Mouse (Mus musculus): ENCODE measurements around the gene Alg6. TPM values are rescaled to one million over a fixed set of nuclear protein-coding genes. Genes with fewer than 3 reads are reported as not detected.
A peak's percentile ranks its signal among the peaks of the same experiment; 100 is the strongest.

Gene Alg6
- polyA plus RNA-seq, 1 experiment from 2014 or later, result 8.1 TPM

GRCm38 (mm10) chr4:99752426-99752825 lies 37.0 kb downstream of the Alg6 start:
- Histone ChIP-seq H3K4me1 (replicated peaks; ENCODE audit: control insufficient read depth, insufficient read depth, low read length) (no peaks in the 10 kb centered on the region), H3K27ac (ENCODE audit: low read depth, low read length) (no peak overlapping the region), H3K9ac (ENCODE audit: low read depth, low read length) (no peak overlapping the region), H3K36me3 (ENCODE audit: control insufficient read depth, insufficient read depth) (0 out of 2 replicates have a peak, but pooled peaks cover 12% of the 10 kb centered on the region), H3K9me3 (ENCODE audit: control insufficient read depth) (no peaks in the 10 kb centered on the region), H3K4me3 (ENCODE audit: low read depth, low read length) (no peak overlapping the region), H3K4me2 (replicated peaks; ENCODE audit: low read depth) (no peak overlapping the region), H3K27me3 (replicated peaks; ENCODE audit: control insufficient read depth, insufficient read depth, low read length) (no peaks in the 10 kb centered on the region)
- TF ChIP-seq CTCF (IDR thresholded peaks at IDR 0.05; ENCODE audit: low read depth), result no peak
- WGBS, result 80% methylated on average over 5 of the region's 5 CpGs
- ATAC-seq, result no peak

- Histone ChIP-seq H3K9me3 (ENCODE audit: control insufficient read depth) (no peaks in the 10 kb centered on the region), H3K36me3 (ENCODE audit: control insufficient read depth, insufficient read depth) (no peaks in the 10 kb centered on the region), H3K27ac (ENCODE audit: low read depth, low read length) (no peak overlapping the region), H3K4me2 (replicated peaks; ENCODE audit: low read depth) (no peak overlapping the region), H3K4me1 (replicated peaks; ENCODE audit: control insufficient read depth, insufficient read depth, low read length) (no peaks in the 10 kb centered on the region), H3K9ac (ENCODE audit: low read depth, low read length) (no peak overlapping the region), H3K4me3 (ENCODE audit: low read depth, low read length) (no peak overlapping the region), H3K27me3 (replicated peaks; ENCODE audit: control insufficient read depth, insufficient read depth, low read length) (no peaks in the 10 kb centered on the region)
- ATAC-seq, result no peak
- WGBS, result 58% methylated on average over 5 of the region's 5 CpGs
- TF ChIP-seq CTCF (IDR thresholded peaks at IDR 0.05; ENCODE audit: low read depth), result no peak
Observed at GRCm38 (mm10) chr4:99766303-99766702, 50.8 kb downstream of the Alg6 start.

GRCm38 (mm10) chr4:99766753-99767152 lies 51.3 kb downstream of the Alg6 start:
- H3K27ac ChIP-seq (ENCODE audit: low read depth, low read length), result no peak overlapping the region
- H3K36me3 ChIP-seq (ENCODE audit: control insufficient read depth, insufficient read depth), result no peaks in the 10 kb centered on the region
- peak; percentile 71 for TF ChIP-seq CTCF (IDR thresholded peaks at IDR 0.05; ENCODE audit: low read depth)
- ATAC-seq, result no peak
- WGBS, result 56% methylated on average over 1 of the region's 1 CpGs
- H3K4me1 ChIP-seq (replicated peaks; ENCODE audit: control insufficient read depth, insufficient read depth, low read length), result no peaks in the 10 kb centered on the region
- no peak overlapping the region for H3K4me3 ChIP-seq (ENCODE audit: low read depth, low read length)
- no peaks in the 10 kb centered on the region for H3K9me3 ChIP-seq (ENCODE audit: control insufficient read depth)
- H3K27me3 ChIP-seq (replicated peaks; ENCODE audit: control insufficient read depth, insufficient read depth, low read length), result no peaks in the 10 kb centered on the region
- no peak overlapping the region for H3K9ac ChIP-seq (ENCODE audit: low read depth, low read length)
- no peak overlapping the region for H3K4me2 ChIP-seq (replicated peaks; ENCODE audit: low read depth)

- 85% methylated on average over 5 of the region's 5 CpGs for WGBS
Observed at GRCm38 (mm10) chr4:99770555-99770954, 55.1 kb downstream of the Alg6 start.

GRCm38 (mm10) chr4:99773041-99773440 lies 57.6 kb downstream of the Alg6 start:
- Histone ChIP-seq H3K27ac (ENCODE audit: low read depth, low read length) (no peak overlapping the region), H3K4me3 (ENCODE audit: low read depth, low read length) (no peak overlapping the region), H3K4me1 (replicated peaks; ENCODE audit: control insufficient read depth, insufficient read depth, low read length) (no peaks in the 10 kb centered on the region), H3K9me3 (ENCODE audit: control insufficient read depth) (no peaks in the 10 kb centered on the region), H3K36me3 (ENCODE audit: control insufficient read depth, insufficient read depth) (no peaks in the 10 kb centered on the region), H3K9ac (ENCODE audit: low read depth, low read length) (no peak overlapping the region), H3K4me2 (replicated peaks; ENCODE audit: low read depth) (no peak overlapping the region), H3K27me3 (replicated peaks; ENCODE audit: control insufficient read depth, insufficient read depth, low read length) (no peaks in the 10 kb centered on the region)
- no peak for TF ChIP-seq CTCF (IDR thresholded peaks at IDR 0.05; ENCODE audit: low read depth)
- ATAC-seq, result no peak
- 44% methylated on average over 1 of the region's 1 CpGs for WGBS

More at GRCm38 (mm10) chr4:99770555-99770954, 55.1 kb downstream of the Alg6 start:
- Histone ChIP-seq H3K4me2 (replicated peaks; ENCODE audit: low read depth) (no peak overlapping the region), H3K9me3 (ENCODE audit: control insufficient read depth) (no peaks in the 10 kb centered on the region), H3K9ac (ENCODE audit: low read depth, low read length) (no peak overlapping the region), H3K27ac (ENCODE audit: low read depth, low read length) (no peak overlapping the region), H3K4me1 (replicated peaks; ENCODE audit: control insufficient read depth, insufficient read depth, low read length) (no peaks in the 10 kb centered on the region), H3K36me3 (ENCODE audit: control insufficient read depth, insufficient read depth) (no peaks in the 10 kb centered on the region), H3K27me3 (replicated peaks; ENCODE audit: control insufficient read depth, insufficient read depth, low read length) (no peaks in the 10 kb centered on the region), H3K4me3 (ENCODE audit: low read depth, low read length) (no peak overlapping the region)
- TF ChIP-seq CTCF (IDR thresholded peaks at IDR 0.05; ENCODE audit: low read depth), result no peak
- ATAC-seq, result no peak

- Histone ChIP-seq H3K27ac (ENCODE audit: low read depth, low read length) (no peak overlapping the region), H3K4me3 (ENCODE audit: low read depth, low read length) (no peak overlapping the region), H3K4me1 (replicated peaks; ENCODE audit: control insufficient read depth, insufficient read depth, low read length) (no peaks in the 10 kb centered on the region), H3K27me3 (replicated peaks; ENCODE audit: control insufficient read depth, insufficient read depth, low read length) (no peaks in the 10 kb centered on the region), H3K9ac (ENCODE audit: low read depth, low read length) (no peak overlapping the region), H3K4me2 (replicated peaks; ENCODE audit: low read depth) (no peak overlapping the region), H3K9me3 (ENCODE audit: control insufficient read depth) (no peaks in the 10 kb centered on the region), H3K36me3 (ENCODE audit: control insufficient read depth, insufficient read depth) (no peaks in the 10 kb centered on the region; the same call in 1 of the 2 replicates)
- TF ChIP-seq CTCF (IDR thresholded peaks at IDR 0.05; ENCODE audit: low read depth), result no peak
- WGBS, result 89% methylated on average over 6 of the region's 6 CpGs
- no peak for ATAC-seq
Observed at GRCm38 (mm10) chr4:99792365-99792764, 76.9 kb downstream of the Alg6 start.

Other genes starting within 250 kb of the Alg6 start
- 0.34 and 0.42 TPM in 2 replicates for gene Foxd3, start 59.4 kb upstream of the Alg6 start, polyA plus RNA-seq (2015; fragmentation: Nextera tagmentation; extraction: Ambion mirVana)
- 5.5 and 6.3 TPM in 2 replicates for gene Efcab7, start 113.5 kb downstream of the Alg6 start, polyA plus RNA-seq (2015; fragmentation: Nextera tagmentation; extraction: Ambion mirVana)
- gene Pgm1, start 213.8 kb downstream of the Alg6 start, polyA plus RNA-seq (2015; fragmentation: Nextera tagmentation; extraction: Ambion mirVana), result 139 and 143 TPM in 2 replicates
- 21.7 and 22.4 TPM in 2 replicates for gene Itgb3bp, start 214.1 kb downstream of the Alg6 start, polyA plus RNA-seq (2015; fragmentation: Nextera tagmentation; extraction: Ambion mirVana)